Mouse (Mus musculus): Measurements from ENCODE around the gene Pithd1.
"Not testable (repeated sequence)": the region's sequence is repeated elsewhere in the genome, so short reads cannot be mapped to it uniquely, and the experiment has no call there.

The Pithd1 gene

GRCm38 (mm10) chr4:135962198-135962597, 24.9 kb downstream of the Pithd1 start:
- DNase-seq (ENCODE audit: low read depth, low spot score) = no peak

DNA sequence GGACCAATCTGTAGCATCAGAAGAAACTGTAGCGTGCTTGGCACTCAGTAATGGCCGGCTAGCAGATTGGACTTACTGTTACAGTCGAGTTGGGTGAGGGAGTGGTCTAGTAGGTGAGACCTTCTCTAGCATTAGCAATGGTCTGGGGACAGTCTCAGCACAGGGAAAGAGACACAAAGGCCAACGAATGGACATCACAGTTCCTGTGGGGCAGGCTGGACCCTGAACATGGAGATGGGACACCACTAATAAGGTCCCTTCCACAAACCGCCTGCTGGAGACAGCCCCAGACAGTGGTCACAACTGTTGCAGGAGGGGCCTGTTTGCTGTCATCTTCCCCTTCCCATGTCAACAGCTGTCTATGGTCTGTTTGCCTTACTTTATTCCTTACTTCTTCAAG, 25.4 kb downstream of the Pithd1 start:
- DNase-seq (ENCODE audit: low read depth, low spot score) = no peak

GRCm38 (mm10) chr4:135960717-135961116, 26.3 kb downstream of the Pithd1 start:
- DNase-seq (ENCODE audit: low read depth, low spot score) = peak; percentile 88

DNA sequence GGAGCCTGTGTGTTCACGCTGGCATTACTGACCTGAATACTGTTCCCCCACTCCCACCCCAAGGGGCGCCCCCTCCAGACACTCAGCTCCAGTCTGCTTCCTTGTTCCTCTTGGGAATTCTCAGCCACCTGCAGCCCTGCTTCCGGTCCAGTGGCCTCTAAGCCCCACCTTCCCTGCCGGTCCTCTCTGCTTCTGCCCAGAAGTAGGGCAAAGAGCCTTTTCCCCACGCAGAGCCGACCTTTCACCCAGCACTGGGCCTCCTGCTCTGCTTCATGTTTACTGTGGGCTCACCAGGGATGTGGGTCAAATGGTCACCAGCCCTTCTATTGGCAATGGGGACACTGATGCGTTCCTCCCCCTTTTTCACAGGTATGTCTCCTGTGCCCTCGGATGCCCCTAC, 28.7 kb downstream of the Pithd1 start:
- DNase-seq (ENCODE audit: low read depth, low spot score) = no peak

GRCm38 (mm10) chr4:135955886-135956285, 31.2 kb downstream of the Pithd1 start:
- DNase-seq (ENCODE audit: low read depth, low spot score) = no peak

DNA sequence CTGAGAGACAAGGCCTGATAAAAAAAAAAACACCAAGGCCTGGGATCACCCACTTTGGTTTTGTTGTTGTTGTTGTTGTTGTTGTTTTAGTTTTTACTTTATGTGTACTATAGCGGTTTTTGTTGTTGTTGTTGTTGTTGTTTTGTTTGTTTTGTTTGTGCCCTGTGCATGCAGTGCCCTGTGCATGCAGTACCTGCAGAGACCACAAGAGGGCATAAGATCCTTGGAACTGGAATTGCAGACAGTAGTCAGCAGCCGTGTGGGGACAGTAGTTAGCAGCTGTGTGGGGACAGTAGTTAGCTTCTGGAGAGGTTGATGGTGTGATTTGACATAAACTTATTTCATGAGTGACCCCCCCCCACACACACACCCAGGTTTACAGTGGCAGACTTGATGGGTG, 32.8 kb downstream of the Pithd1 start:
- DNase-seq (ENCODE audit: low read depth, low spot score) = peak; percentile 80

DNA sequence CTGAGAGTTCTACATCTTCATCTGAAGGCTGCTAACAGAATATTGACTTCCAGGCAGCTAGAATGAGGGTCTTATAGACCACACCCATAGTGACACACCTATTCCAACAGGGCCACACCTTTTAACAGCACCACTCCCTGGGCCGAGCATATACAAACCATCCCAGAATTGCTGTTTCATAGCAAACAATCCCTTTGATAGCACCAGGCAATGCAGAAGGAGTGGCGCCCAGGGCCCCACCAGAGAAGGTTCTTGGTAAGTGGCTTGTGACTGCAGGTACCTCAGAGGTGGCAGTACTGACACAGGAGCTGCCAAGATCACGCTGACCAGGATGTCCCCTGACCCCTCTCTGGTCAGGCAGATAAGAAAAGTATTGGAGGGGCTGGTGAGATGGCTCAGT, 33.9 kb downstream of the Pithd1 start:
- no peak for DNase-seq (ENCODE audit: low read depth, low spot score)

GRCm38 (mm10) chr4:135951505-135951904, 35.6 kb downstream of the Pithd1 start:
- DNase-seq (ENCODE audit: low read depth, low spot score) = no peak

DNA sequence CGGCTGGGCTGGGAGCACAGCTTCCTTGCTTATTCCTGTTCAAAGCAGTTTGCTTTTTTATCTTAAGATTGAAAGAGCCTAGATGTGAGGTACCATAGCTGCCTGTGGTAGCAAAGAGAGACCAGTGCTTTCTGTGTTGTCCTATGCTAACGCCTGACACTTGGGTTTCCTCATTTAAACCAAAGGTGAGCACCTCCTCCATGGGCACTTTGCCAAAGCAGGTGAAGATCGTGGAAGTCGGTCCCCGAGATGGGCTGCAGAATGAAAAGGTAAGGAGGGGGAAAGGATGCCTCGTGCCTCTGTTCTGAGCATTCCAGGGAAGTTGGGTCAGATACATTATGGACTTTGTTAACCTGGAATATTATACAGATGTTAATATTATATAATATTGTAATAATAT, 36.7 kb downstream of the Pithd1 start:
- DNase-seq (ENCODE audit: low read depth, low spot score) = no peak

DNA sequence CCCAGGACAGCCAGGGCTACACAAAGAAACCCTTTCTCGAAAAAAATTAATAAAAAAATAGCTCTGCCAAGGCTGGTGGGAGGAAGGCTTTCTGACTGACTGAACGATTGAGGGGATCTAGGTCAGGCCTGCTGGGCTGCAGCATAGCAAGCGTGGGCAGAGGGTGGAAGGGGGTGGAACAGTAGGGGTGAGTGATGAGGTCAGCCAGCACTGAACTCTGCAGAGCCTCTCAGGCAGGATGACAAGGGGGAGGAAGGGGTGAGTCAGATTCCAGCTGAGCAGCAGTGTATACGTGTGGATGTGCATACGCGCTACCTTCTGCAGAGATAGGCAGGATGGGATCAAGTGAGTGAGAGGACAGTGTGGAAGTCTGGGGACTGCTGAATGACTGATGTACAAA, 37.2 kb downstream of the Pithd1 start:
- no peak for DNase-seq (ENCODE audit: low read depth, low spot score)

DNA sequence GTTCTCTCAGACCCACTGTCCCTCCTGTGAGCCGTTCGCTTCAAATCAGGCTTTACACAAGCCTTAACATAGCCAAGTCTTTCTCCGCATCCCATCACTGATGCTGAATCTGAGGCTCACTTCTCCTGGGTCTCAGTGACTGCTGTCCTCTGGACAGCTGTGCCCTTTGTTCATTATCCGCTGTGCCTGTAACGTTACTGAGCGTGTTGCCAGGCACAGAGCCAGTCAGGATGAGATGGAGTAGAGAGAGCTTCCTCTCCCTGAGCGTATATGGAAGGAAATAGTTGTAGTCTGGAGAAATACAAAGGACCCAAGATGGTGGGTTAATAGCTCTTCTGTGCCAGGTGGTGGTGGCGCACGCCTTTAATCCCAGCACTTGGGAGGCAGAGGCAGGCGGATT, 37.6 kb downstream of the Pithd1 start:
- no peak for DNase-seq (ENCODE audit: low read depth, low spot score)

DNA sequence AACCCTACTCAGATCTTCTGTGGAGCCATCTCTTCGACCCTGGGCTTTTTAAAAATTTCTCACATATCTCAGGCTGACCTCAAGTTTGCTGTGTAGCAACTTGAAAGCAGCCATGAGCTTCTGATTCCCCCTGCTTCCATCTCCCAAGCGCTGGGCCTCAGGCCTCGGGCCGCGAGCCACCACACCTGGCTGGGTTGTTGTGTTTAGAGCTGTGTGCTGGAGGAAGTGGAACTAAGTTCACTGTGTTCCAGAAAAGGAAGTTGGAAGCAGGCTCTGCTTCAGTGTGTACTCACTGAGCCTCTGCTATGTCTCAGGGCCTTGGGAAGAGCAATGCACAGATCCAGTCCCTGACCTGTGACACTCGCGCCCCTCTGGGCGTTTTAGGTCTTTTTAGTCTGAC, 38.9 kb downstream of the Pithd1 start:
- no peak for DNase-seq (ENCODE audit: low read depth, low spot score)

DNA sequence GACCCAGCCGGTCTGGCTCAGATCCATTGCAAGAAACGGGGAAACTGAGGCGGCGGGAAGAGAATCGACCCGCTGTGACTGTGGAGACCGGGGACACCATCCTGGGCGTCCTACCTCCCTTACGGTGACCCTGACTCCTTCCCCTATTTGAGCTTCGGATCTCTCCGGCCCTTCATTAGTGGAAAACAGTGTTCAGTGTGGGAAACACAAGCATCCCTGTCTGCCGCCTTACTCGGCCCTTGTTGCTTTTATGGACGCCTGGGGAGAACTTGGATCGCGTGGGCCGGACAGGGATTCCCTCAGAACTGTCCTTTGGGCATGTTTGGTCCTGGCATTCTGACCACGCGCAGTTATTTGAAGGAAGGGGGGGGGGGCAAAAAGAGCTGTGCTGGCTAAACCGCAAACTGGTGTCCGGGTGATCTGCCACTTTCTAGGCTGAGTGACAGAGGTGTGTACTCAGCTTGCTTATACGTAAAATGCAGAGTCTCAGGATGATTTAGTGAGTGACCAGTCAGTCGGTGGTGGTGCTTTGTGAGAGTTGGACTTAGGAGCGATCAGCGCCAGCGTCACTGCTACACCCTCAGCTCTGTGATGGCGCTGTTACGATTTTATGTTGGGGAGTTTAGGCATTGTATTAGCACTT, 40.3 kb downstream of the Pithd1 start:
- no peak for DNase-seq (ENCODE audit: low read depth, low spot score)

- DNase-seq (ENCODE audit: low read depth, low spot score) = peak; percentile 94
Measured at GRCm38 (mm10) chr4:135946278-135946658, 40.8 kb downstream of the Pithd1 start, which contains the start of gene Hmgcl. Gene Hmgcl, plus strand, starts transcription at chr4:135946448.

- no peak for DNase-seq (ENCODE audit: low read depth, low spot score)
Measured at GRCm38 (mm10) chr4:135945706-135946105, 41.4 kb downstream of the Pithd1 start.

DNA sequence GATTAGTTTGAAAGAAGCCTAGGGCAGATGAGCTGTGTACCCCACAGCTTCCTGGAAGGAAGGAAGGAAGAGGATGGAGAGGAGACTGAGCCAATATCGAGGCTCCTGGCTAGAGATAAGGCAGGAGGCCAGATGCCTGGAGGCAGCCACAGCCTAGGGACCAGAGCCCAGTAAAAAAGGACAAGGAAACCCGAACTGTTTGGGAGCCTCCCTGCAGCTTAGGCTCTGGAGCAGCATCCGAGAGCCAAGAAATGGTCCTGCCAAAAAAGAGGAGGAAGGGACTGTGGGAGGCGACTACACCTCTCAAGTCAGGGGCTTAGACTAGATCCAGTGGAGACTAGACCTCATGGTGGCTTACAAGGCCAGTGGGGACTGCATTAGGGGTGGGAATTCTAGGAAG, 43.7 kb downstream of the Pithd1 start:
- DNase-seq (ENCODE audit: low read depth, low spot score) = no peak

DNA sequence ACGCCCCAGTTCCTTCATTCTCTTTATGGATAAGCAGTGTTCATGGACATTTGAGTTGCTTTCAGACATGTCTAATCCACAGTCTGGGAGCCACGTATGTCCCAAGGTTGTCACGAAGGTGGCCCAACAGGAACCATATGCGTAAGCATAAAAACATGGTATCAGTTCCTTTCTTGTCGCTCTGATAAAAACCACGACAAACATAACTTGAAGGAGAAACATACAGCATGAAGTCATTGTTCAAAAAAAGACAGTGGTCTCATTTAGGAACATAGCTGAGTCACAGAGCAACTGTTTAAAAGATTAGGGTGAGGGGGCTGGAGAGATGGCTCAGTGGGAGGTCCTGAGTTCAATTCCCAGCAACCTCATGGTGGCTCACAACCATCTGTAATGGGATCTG, 44.9 kb downstream of the Pithd1 start:
- no peak for DNase-seq (ENCODE audit: low read depth, low spot score)

DNA sequence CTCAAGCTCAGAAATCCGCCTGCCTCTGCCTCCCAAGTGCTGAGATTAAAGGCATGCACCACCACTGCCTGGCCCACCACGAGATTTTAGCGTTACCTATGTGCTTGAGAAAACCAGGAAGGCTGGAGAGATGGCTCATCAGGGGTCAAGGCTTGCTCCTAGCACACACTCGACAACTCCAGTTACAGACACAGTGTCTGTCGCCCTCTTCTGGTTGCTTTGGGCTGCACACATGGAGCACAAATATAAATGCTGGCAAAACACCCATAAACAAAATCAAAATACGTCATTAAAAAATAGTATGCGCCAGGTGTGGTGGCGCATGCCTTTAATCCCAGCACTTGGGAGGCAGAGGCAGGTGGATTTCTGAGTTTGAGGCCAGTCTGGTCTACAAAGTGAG, 46.0 kb downstream of the Pithd1 start:
- DNase-seq (ENCODE audit: low read depth, low spot score) = not testable (repeated sequence)

DNA sequence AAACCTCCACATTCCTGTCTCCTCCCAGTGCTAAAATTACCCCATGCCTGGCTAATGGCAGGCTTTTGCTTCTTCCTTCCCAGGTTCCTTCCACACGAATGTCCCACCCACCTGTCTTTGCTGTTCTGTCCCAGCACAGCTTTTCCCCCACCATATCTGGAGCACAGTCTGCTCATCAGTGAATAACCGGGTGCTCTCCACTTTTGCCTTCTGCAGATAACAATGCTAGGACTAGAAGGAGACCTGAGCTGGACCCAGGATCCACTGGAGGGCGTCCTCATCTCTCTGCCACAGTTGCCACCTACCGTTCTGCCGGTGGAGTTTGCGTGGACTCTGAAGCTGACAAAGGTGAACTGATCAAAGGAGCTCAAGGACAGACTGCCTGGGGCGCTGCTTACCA, 48.2 kb downstream of the Pithd1 start:
- DNase-seq (ENCODE audit: low read depth, low spot score) = no peak

GRCm38 (mm10) chr4:135935502-135935901, 51.6 kb downstream of the Pithd1 start:
- no peak for DNase-seq (ENCODE audit: low read depth, low spot score)

DNA sequence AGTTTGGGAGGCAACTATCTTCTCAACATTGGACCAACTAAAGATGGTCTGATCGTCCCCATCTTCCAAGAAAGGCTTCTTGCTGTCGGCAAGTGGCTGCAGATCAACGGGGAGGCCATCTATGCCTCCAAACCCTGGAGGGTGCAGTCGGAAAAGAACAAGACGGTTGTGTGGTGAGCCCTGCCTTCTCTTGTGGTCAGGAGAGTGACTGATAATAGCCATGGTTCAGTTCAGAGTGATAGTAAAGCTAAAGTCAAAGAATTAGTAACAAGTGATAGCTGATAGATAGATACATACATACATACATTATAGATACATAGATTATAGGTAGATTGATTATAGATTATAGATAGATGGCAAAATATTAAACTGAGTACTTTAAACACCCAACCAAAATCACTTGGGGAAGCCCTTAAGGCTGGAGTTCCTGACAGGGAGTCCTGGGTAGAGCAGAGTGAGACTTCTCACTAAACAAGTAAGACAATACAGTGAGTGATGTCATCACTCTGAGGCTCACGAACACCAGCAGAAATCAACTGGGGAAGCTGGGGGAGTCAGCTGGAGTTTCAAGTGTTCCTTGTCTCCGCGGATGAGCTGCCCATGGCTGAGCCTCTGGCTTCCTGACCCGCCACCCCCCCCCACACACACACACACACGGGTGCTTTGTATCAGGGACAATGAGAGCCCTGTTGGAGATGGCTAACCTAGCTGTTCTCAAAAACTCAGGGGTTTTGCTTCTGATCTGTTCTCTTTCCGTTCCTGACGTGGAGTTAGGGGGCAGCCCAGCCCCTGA, 52.2 kb downstream of the Pithd1 start:
- peak; percentile 12 for DNase-seq (ENCODE audit: low read depth, low spot score)

GRCm38 (mm10) chr4:135931832-135932231, 55.2 kb downstream of the Pithd1 start:
- DNase-seq (ENCODE audit: low read depth, low spot score) = peak; percentile 30

- DNase-seq (ENCODE audit: low read depth, low spot score) = no peak
Measured at GRCm38 (mm10) chr4:135930239-135930638, 56.8 kb downstream of the Pithd1 start.

Measured in mesoderm, embryonic 11.5 days (tissue).